Mouse (Mus musculus) urinary bladder, postnatal 10 days (tissue): ENCODE results near the gene Fhit.

Source experiments
- DNase-seq: peaks from one replicate; pipeline ENCODE4 v3.0.0; 2022; ENCODE audit warnings: low spot score

Gene Fhit

GRCm38 (mm10) chr14:9672728-9673127, 1489.1 kb downstream of the Fhit start:
- DNase-seq: no peak

GRCm38 (mm10) chr14:9671776-9672175, 1490.1 kb downstream of the Fhit start:
- no peak for DNase-seq

DNA sequence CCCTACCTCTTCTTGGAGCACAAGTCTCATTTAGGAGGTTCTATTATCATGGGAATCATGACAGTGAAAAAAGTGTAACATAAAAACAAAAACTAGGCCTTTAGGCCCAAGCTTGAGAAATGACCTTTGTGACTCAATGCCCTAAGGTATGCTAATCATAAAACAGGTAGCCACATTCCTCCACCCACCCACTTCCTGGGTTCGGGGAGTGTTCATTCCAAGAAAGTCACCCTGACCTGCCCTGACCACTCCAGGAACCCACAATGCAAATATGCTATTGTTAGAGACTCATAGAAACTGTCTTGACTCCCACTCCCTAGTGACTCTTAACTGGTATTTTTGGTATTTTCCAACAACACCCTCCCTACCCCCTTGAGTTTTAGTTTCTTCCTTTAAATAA, 1492.1 kb downstream of the Fhit start:
- no peak for DNase-seq

GRCm38 (mm10) chr14:9658445-9658844, 1503.4 kb downstream of the Fhit start:
- no peak for DNase-seq

DNA sequence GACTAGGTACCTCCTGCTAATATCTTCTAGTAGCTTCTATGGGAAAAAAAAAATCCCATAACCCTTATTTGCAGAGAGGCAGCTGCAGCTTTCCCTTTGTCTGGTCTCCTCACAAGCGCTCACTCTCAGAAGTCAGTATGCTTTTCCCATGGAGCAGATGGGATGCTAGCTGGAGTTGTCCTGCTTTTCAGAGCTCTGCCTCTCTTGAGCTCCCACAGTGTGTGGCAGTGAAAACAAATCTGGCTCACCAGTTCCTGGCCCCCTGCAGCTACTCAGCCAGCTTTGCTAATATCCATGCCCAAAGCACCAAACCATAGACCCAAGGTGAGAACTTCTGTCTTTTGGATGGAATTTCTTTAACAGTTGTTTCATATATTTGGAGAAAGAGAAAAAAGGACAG, 1510.4 kb downstream of the Fhit start:
- no peak for DNase-seq

- no peak for DNase-seq
Observed at GRCm38 (mm10) chr14:9648416-9648815, 1513.4 kb downstream of the Fhit start.

DNA sequence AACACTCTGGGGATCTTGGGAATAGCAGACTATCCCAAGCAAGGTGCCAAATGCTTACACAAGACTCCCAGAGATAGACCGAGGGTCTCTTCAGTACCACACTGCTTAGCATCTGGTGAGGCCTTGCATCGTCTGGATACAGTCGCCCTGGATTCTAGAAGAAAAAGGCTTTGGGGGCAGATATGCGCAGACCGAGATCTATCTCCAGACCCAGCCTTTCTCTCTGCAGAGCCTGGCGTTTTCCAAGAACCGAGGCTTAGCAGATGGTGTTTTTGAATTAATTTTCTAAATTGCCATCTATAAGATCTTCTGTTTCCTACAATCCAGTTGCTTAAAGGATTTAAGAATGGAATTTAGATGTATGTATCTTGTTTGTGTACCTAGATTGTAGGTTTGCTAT, 1515.6 kb downstream of the Fhit start:
- DNase-seq: no peak

GRCm38 (mm10) chr14:9644216-9645166, 1517.3 kb downstream of the Fhit start:
- no peak for DNase-seq

- DNase-seq: no peak
Observed at GRCm38 (mm10) chr14:9643700-9644099, 1518.1 kb downstream of the Fhit start.

- DNase-seq: no peak
Observed at GRCm38 (mm10) chr14:9642628-9643027, 1519.2 kb downstream of the Fhit start.

DNA sequence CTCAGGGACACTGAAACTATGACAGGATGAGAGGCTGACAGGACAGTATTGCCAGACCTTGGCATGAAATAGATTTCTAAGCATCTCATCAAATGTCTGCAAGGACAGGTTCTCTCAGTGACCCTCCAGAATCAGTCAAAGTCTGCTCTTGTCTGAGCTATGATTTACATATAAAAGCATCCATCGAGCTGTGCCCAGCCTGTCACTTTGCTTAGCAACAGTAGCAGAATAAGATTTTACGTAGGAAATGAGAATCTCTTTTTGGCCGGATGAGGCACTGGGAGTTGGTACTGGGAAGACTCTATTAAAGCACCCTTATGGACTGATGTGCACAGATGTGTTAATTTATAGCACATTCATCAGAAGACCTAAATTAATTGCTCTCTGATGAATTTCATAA, 1519.8 kb downstream of the Fhit start:
- DNase-seq: no peak

- no peak for DNase-seq
Observed at GRCm38 (mm10) chr14:9634247-9634991, 1527.4 kb downstream of the Fhit start.

- no peak for DNase-seq
Observed at GRCm38 (mm10) chr14:9632537-9632936, 1529.3 kb downstream of the Fhit start.

DNA sequence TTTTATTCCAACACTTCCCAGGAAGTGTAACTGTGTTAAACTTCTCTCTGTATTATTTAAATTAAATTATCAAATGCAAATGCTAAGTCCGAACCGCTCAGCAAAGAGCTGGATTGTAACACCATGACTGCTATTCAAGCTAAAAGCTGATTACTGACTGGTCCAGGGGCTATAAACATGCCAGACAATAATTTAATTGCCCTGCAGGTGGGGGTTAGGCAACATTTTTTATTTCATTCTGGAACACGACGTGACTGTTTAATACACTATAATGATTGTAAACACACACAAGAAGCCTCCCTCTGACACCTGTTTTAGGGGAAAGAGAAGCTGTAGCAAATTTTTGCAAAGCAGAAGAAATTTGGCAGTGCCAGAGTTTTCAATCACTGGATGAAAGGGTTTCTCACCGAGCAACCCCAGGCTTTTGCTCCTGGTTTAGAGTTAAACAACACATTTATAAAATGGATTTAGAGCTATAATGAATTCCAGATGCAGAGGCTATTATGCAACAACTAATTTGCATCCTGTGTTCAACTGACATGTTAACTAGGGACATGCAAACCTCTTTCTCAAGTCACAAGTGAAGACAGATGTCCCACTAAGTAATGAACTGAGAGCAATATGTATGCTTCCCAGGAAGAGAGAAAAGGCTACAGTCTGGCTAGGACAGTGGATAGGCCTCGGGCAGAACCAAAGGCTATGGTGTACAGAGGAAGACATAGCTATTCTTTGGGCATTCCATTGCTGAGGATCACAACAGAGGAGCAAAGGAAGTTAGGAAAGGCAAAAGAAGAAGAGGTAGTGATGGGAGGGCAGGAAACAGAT, 1538.4 kb downstream of the Fhit start:
- no peak for DNase-seq

DNA sequence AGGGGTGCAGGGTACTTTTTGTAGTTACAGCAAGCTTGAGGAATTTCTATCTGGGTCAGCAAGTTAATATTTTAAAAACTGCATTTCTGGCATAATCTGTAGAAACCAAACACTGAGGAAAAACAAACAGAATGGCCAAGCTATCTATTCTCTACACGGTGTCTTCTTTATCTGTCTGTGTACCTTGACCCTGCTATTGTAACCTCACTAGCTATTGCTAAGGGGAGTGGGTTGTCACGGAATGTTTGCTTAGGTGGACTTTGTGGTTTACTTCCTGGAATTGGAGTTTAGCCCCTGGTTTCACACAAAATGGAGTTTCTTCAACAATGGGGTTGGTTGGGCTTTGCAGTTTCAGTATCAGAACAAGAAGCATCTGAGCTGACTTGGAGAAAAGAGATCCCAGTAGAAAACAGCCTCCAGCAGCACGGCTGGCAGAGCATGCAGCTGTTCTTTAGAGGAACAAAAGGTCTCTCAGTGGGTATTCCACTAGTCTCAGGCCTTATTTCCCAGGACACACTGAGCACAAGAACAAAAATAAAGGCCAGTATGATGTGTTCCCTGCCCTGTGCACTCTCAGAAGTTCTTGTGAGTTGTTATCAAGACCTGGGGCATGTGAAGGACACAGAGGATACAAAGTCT, 1540.8 kb downstream of the Fhit start:
- DNase-seq: no peak

DNA sequence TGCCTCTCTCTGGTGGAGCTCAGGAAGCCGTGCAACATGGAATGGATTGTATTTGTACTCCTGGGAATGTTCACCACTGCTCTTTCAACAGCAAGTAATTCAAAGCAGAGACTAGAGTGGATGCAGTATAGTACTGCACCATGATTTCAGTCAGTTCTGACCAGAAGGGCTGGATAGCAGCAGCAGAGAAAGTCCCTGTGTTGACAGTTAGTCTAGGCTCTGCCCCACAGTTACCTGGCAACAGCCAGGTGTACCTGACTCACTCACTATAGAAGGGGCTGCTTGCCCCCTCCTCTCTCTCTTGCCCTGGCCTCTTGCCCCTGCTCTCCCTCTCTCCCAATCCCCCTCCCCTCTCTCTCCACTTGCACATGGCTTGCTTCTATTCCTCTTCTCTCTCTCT, 1542.0 kb downstream of the Fhit start:
- DNase-seq: no peak

DNA sequence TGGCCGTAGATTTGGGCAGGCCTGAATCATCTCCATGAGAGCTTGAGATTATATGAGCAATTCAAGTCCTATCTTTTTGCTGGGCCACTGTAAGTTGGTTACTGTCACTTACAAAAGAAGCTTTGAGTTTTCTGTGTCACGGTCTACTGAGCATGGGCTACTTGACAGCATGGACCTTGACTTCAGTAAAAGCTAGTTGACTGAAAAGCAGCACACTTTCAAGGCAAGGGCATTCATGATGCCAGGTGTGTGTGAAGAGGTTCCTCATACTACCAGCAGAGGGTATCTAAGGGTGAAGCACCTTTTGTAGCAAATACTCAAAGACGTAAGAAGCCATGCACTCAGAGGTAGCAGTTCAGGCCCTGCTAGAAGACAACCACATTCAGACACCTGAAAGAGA, 1548.7 kb downstream of the Fhit start:
- DNase-seq: no peak

DNA sequence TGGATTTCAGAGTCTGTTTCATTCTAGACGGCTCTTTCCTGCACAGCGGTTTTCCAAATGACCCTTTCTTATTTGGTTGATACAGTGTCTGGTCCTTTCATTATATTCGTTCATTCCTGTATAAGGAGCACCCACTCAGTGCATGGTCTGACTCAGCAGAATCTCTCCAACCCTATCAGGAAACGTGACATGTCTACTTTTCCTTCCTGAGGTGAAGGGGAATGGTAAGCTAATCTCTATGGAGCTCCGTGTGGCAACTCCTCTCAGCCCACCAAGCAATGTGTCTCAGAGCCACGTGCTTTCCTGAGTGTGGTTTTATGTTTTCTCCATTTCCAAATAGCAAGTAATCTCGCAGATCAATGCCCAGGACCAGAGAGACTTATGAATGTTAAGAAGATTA, 1552.7 kb downstream of the Fhit start:
- DNase-seq: no peak

- DNase-seq: no peak
Observed at GRCm38 (mm10) chr14:9606584-9607377, 1555.1 kb downstream of the Fhit start.

GRCm38 (mm10) chr14:9600271-9600670, 1561.6 kb downstream of the Fhit start:
- no peak for DNase-seq

DNA sequence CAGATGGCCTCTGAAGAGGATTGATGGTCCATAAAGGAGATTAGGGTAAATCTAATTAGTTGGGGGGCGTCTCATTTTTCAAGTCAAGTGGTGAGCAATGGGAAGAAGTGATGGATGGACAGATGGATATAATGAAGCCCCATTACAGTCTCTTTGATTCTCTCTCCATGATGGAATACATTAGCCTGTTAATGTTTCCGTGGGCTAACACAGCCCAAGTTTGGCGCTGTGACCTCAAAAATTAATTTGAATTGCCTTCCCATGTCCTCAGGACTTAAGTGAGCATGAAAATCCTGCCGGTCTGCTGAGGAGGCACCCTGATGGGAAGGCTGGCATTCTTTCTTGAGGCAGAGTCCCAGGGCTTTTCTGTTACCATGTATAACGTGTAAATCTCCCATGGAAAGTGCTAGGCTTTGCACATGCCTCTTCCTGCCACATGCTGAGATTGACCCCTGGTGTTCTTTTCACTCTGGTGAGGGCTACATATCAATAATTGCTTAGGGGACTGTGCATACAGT, 1564.3 kb downstream of the Fhit start:
- DNase-seq: no peak
